Mouse (Mus musculus): ENCODE data around the gene Sema4b. TPM values are rescaled to one million over a fixed set of nuclear protein-coding genes. Genes with fewer than 3 reads are reported as not detected.

The Sema4b gene
- polyA plus RNA-seq, 1 experiment = 5.6 TPM

DNA sequence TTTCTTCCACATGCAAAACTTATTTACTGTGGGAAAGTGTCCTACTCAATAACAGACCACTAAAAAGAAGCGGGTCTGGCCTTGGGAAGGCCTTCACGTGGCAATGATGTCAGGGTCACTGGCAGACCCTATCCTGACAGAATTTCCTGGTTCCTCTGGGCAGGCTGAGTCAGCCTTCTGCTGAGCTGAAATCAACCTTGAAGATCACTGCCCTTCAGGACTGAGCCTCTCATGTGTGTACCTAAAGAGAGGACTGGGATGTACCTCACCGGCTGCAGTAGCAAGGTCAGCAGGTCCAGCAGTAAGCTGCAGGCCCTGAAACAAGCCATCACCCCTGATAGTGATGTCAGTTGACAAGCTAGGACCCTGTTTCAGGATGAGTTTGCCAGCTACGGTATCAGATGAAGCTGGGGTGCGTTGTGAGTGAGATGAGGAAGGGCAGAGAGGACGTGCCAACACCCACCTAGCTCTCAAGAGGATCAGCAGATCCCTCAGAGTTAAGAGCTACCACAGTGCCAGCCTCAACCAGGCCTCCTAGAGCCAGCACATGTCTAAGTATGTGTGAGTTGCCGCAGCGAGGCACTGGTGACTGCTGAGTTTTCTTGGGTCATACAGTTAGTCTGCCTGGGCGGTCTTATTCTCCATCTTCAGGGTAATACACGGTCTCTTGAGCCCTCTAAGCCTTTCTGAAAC, 8.5 kb upstream of the Sema4b start:
- Histone ChIP-seq H3K27me3 (ENCODE audit: control insufficient read depth, insufficient read depth, low read length) (no peaks in the 10 kb centered on the region), H3K4me3 (ENCODE audit: control insufficient read depth, low read depth, low read length) (no peak overlapping the region), H3K36me3 (ENCODE audit: control insufficient read depth, insufficient read depth, low read length) (no peaks in the 10 kb centered on the region), H3K27ac (ENCODE audit: control insufficient read depth, insufficient read depth, low read depth, low read length) (no peak overlapping the region), H3K4me1 (ENCODE audit: control insufficient read depth, insufficient read depth, low read length) (no peaks in the 10 kb centered on the region)
- no peak for TF ChIP-seq CTCF (IDR thresholded peaks at IDR 0.05; ENCODE audit: control insufficient read depth, insufficient read depth, insufficient replicate concordance, low read depth, low read length)
- no peak for TF ChIP-seq POLR2A (IDR thresholded peaks at IDR 0.05; ENCODE audit: control insufficient read depth, low read depth, low read length)

DNA sequence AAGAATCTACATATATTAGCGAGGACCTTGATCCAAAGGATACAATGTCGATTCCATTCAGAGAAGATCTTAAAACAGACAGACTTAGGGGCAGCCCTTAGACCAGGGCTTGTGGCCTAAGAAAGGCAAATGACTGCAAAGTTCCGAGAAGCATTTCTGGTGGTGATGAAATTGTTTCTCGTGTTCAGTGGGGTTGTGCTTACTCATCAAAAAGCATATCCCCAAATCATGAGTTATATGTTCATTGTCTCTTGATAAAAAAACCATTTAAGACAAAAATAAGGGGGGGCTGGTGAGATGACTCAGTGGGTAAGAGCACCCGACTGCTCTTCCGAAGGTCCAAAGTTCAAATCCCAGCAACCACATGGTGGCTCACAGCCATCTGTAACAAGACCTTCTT, 7.3 kb upstream of the Sema4b start:
- Histone ChIP-seq H3K27me3 (ENCODE audit: control insufficient read depth, insufficient read depth, low read length) (no peaks in the 10 kb centered on the region), H3K4me1 (ENCODE audit: control insufficient read depth, insufficient read depth, low read length) (no peaks in the 10 kb centered on the region), H3K4me3 (ENCODE audit: control insufficient read depth, low read depth, low read length) (no peak overlapping the region), H3K36me3 (ENCODE audit: control insufficient read depth, insufficient read depth, low read length) (no peaks in the 10 kb centered on the region), H3K27ac (ENCODE audit: control insufficient read depth, insufficient read depth, low read depth, low read length) (no peak overlapping the region)
- TF ChIP-seq CTCF (IDR thresholded peaks at IDR 0.05; ENCODE audit: control insufficient read depth, insufficient read depth, insufficient replicate concordance, low read depth, low read length) = no peak
- no peak for TF ChIP-seq POLR2A (IDR thresholded peaks at IDR 0.05; ENCODE audit: control insufficient read depth, low read depth, low read length)

DNA sequence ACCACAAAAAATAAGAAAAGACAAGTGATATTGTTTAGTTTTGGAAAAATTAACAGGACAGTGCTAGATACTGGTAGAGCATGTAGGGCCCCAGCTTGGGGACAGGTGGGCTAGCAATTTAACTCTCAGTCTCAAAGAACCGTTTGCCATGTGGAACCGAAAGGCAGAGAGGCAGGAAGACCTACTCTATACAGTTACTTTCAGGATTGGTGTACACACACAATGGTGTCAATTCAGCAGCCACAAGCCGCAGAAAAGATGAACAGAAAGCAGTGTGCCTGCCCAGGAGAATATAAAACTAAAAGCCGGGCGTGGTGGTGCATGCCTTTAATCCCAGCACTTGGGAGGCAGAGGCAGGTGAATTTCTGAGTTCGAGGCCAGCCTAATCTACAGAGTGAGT, 6.9 kb upstream of the Sema4b start:
- Histone ChIP-seq H3K4me3 (ENCODE audit: control insufficient read depth, low read depth, low read length) (no peak overlapping the region), H3K27ac (ENCODE audit: control insufficient read depth, insufficient read depth, low read depth, low read length) (no peak overlapping the region), H3K27me3 (ENCODE audit: control insufficient read depth, insufficient read depth, low read length) (no peaks in the 10 kb centered on the region), H3K4me1 (ENCODE audit: control insufficient read depth, insufficient read depth, low read length) (peaks cover 2% of the 10 kb centered on the region; the same call in 1 of the 2 replicates), H3K36me3 (ENCODE audit: control insufficient read depth, insufficient read depth, low read length) (no peaks in the 10 kb centered on the region)
- TF ChIP-seq POLR2A (IDR thresholded peaks at IDR 0.05; ENCODE audit: control insufficient read depth, low read depth, low read length) = no peak
- TF ChIP-seq CTCF (IDR thresholded peaks at IDR 0.05; ENCODE audit: control insufficient read depth, insufficient read depth, insufficient replicate concordance, low read depth, low read length) = no peak

DNA sequence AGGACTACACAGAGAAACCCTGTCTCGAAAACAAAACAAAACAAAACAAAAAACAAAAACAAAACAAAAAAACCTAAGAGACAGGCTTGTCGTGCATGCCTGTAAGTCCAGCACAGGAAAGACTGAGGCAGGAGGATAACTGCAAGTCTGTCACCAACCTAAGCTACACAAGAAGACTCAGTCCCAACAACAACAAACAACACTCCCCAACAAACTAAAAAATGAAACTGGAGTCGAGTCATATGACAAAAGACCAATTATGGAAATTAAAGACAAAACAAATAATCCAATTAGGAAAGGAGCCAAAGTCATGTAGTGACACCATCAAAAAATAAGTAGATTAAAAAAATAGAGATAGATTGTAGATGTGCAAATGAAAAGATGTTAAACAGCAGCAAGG, 6.4 kb upstream of the Sema4b start:
- Histone ChIP-seq H3K27ac (ENCODE audit: control insufficient read depth, insufficient read depth, low read depth, low read length) (no peak overlapping the region), H3K36me3 (ENCODE audit: control insufficient read depth, insufficient read depth, low read length) (no peaks in the 10 kb centered on the region), H3K4me1 (ENCODE audit: control insufficient read depth, insufficient read depth, low read length) (peaks cover 2% of the 10 kb centered on the region; the same call in 1 of the 2 replicates), H3K4me3 (ENCODE audit: control insufficient read depth, low read depth, low read length) (no peak overlapping the region), H3K27me3 (ENCODE audit: control insufficient read depth, insufficient read depth, low read length) (no peaks in the 10 kb centered on the region)
- no peak for TF ChIP-seq CTCF (IDR thresholded peaks at IDR 0.05; ENCODE audit: control insufficient read depth, insufficient read depth, insufficient replicate concordance, low read depth, low read length)
- TF ChIP-seq POLR2A (IDR thresholded peaks at IDR 0.05; ENCODE audit: control insufficient read depth, low read depth, low read length) = no peak

DNA sequence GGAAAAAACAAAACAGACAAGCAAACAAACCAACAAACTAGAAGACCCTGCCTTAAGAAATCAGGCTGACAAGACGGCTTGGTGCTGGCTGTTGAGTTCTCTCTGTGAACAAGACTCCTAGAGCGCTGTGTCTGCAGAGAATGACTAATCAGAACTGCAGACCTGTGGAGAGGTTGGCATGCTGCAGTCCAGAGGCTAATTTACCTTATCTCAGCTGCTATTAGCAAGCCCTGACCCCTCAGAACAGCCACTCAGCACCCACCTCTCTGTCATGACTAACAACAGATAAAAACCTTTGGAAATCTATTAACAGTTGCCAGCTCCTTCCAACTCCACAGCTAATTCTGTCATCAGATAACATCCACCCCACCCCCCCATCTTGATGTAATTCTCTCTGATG, 5.6 kb upstream of the Sema4b start:
- H3K36me3 ChIP-seq (ENCODE audit: control insufficient read depth, insufficient read depth, low read length) = no peaks in the 10 kb centered on the region
- H3K4me3 ChIP-seq (ENCODE audit: control insufficient read depth, low read depth, low read length) = no peak overlapping the region
- no peak overlapping the region for H3K27ac ChIP-seq (ENCODE audit: control insufficient read depth, insufficient read depth, low read depth, low read length)
- H3K27me3 ChIP-seq (ENCODE audit: control insufficient read depth, insufficient read depth, low read length) = no peaks in the 10 kb centered on the region
- no peak for TF ChIP-seq CTCF (IDR thresholded peaks at IDR 0.05; ENCODE audit: control insufficient read depth, insufficient read depth, insufficient replicate concordance, low read depth, low read length)
- no peak for TF ChIP-seq POLR2A (IDR thresholded peaks at IDR 0.05; ENCODE audit: control insufficient read depth, low read depth, low read length)
- H3K4me1 ChIP-seq (ENCODE audit: control insufficient read depth, insufficient read depth, low read length) = peaks cover 4% of the 10 kb centered on the region

DNA sequence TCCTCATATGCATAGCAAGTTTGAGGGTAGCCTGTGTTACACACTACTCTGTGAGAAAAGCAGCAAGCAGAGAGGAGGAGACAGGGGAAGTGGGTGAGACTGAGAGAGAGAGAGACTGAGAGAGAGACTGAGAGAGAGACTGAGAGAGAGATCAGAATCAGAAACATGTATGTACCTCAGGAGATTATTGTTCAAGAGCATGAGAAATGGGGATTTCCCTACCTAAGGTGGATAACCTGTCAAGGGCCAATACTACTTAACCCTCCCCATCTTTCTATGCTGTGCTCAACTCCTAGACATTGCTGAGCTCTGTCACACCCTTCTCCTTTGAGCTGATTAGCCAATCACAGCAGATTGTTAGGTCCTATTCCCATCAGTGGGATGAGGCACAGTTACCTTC, 4.5 kb upstream of the Sema4b start:
- no peaks in the 10 kb centered on the region for H3K36me3 ChIP-seq (ENCODE audit: control insufficient read depth, insufficient read depth, low read length)
- TF ChIP-seq POLR2A (IDR thresholded peaks at IDR 0.05; ENCODE audit: control insufficient read depth, low read depth, low read length) (no peak), CTCF (IDR thresholded peaks at IDR 0.05; ENCODE audit: control insufficient read depth, insufficient read depth, insufficient replicate concordance, low read depth, low read length) (no peak)
- peaks cover 5% of the 10 kb centered on the region for H3K4me1 ChIP-seq (ENCODE audit: control insufficient read depth, insufficient read depth, low read length)
- H3K4me3 ChIP-seq (ENCODE audit: control insufficient read depth, low read depth, low read length) = no peak overlapping the region
- H3K27ac ChIP-seq (ENCODE audit: control insufficient read depth, insufficient read depth, low read depth, low read length) = no peak overlapping the region
- H3K27me3 ChIP-seq (ENCODE audit: control insufficient read depth, insufficient read depth, low read length) = no peaks in the 10 kb centered on the region

DNA sequence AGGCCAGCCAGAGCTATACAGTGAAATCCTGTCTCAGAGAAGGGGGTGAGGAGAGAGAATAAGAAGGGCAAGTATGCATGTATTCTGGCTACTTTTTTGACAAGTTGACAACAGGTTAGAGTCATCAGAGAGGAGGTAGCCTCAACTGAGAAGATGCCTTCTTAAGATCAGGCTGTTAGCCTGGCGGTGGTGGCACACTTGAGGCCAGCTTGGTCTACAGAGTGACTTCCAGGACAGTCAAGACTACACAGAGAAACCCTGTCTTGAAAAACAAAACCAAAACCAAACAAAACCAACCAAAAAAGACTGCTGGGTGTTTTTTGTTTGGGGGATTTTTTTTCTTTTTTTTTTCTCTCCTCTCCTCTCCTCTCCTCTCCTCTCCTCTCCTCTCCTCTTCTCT, 3.2 kb upstream of the Sema4b start:
- H3K36me3 ChIP-seq (ENCODE audit: control insufficient read depth, insufficient read depth, low read length) = no peaks in the 10 kb centered on the region
- no peaks in the 10 kb centered on the region for H3K27me3 ChIP-seq (ENCODE audit: control insufficient read depth, insufficient read depth, low read length)
- TF ChIP-seq POLR2A (IDR thresholded peaks at IDR 0.05; ENCODE audit: control insufficient read depth, low read depth, low read length) (no peak), CTCF (IDR thresholded peaks at IDR 0.05; ENCODE audit: control insufficient read depth, insufficient read depth, insufficient replicate concordance, low read depth, low read length) (no peak)
- peaks cover 11% of the 10 kb centered on the region for H3K4me1 ChIP-seq (ENCODE audit: control insufficient read depth, insufficient read depth, low read length)
- H3K4me3 ChIP-seq (ENCODE audit: control insufficient read depth, low read depth, low read length) = no peak overlapping the region
- H3K27ac ChIP-seq (ENCODE audit: control insufficient read depth, insufficient read depth, low read depth, low read length) = no peak overlapping the region

All from testis, adult 2 months (tissue).